Mouse (Mus musculus): Measurements from ENCODE around the gene Pfdn6. TPM values are rescaled to one million over a fixed set of nuclear protein-coding genes. Genes with fewer than 3 reads are reported as not detected.

The Pfdn6 gene
- polyA plus RNA-seq, 1 experiment from 2014 or later: 177 TPM

DNA sequence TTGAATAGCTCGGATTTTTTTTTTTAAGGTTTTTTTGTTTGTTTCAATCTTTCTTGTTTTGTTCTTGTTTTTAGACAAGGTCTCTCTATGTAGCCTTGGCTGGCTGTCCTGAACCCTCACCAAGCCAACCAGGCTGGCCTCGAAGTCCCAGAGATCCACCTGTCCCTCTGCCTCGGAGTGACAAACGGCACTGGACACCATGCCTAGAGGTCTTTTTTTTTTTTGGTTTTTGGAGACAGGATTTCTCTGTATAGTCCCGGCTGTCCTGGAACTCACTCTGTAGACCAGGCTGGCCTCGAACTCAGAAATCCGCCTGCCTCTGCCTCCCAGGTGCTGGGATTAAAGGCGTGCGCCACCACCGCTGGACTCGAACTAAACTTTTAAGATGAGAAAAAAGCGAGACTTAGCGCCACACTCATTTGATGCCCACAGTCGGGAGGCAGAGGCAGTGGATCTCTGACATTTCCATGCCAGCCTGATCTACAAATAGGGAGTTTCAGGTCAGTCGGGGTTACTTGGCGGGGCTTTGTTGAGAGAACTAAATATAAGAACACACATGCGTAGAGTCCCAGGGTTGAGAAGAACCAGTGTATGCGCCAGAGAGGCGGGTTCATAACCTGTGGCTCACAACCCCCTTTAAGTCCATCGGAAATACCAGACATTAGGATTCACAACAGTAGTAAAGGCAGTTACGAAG is 11.7 kb downstream of the Pfdn6 start:
- peak overlapping the region; percentile 100 for H3K4me2 ChIP-seq
- H3K4me1 ChIP-seq: peaks cover 76% of the 10 kb centered on the region
- H3K27me3 ChIP-seq (replicated peaks): no peaks in the 10 kb centered on the region
- ATAC-seq: no peak
- 50% methylated on average over 21 of the region's 21 CpGs for WGBS (ENCODE audit: insufficient replicate concordance)
- H3K36me3 ChIP-seq: peaks cover 46% of the 10 kb centered on the region
- no peaks in the 10 kb centered on the region for H3K9me3 ChIP-seq (replicated peaks)
- peak overlapping the region; percentile 96 for H3K9ac ChIP-seq
- H3K27ac ChIP-seq: peak overlapping the region; percentile 96
- peak overlapping the region; percentile 92 for H3K4me3 ChIP-seq

- no peak for ATAC-seq
- Histone ChIP-seq H3K4me1 (peaks cover 66% of the 10 kb centered on the region), H3K4me2 (no peak overlapping the region), H3K27me3 (replicated peaks) (no peaks in the 10 kb centered on the region), H3K27ac (no peak overlapping the region), H3K4me3 (no peak overlapping the region), H3K36me3 (peaks cover 30% of the 10 kb centered on the region), H3K9me3 (replicated peaks) (no peaks in the 10 kb centered on the region), H3K9ac (no peak overlapping the region)
- 72% methylated on average over 17 of the region's 17 CpGs for WGBS (ENCODE audit: insufficient replicate concordance)
Observed at GRCm38 (mm10) chr17:33926207-33926932, 13.8 kb downstream of the Pfdn6 start.

- no peak for ATAC-seq
- H3K36me3 ChIP-seq: peaks cover 30% of the 10 kb centered on the region
- no peaks in the 10 kb centered on the region for H3K27me3 ChIP-seq (replicated peaks)
- 0 out of 2 replicates have a peak overlapping the region, but pooled peaks have one; percentile 3 for H3K4me3 ChIP-seq
- no peak overlapping the region for H3K4me2 ChIP-seq
- H3K4me1 ChIP-seq: peaks cover 64% of the 10 kb centered on the region
- H3K9me3 ChIP-seq (replicated peaks): no peaks in the 10 kb centered on the region
- WGBS (ENCODE audit: insufficient replicate concordance): 84% methylated on average over 21 of the region's 21 CpGs
- peak overlapping the region; percentile 30; the same call in 1 of the 2 replicates for H3K27ac ChIP-seq
- no peak overlapping the region for H3K9ac ChIP-seq
Observed at GRCm38 (mm10) chr17:33925406-33926116, 14.6 kb downstream of the Pfdn6 start.

GRCm38 (mm10) chr17:33924577-33925283 is 15.4 kb downstream of the Pfdn6 start:
- 0 out of 2 replicates have a peak overlapping the region, but pooled peaks have one; percentile 24 for H3K9ac ChIP-seq
- H3K9me3 ChIP-seq (replicated peaks): no peaks in the 10 kb centered on the region
- 69% methylated on average over 10 of the region's 10 CpGs for WGBS (ENCODE audit: insufficient replicate concordance)
- H3K27ac ChIP-seq: peak overlapping the region; percentile 70
- no peak overlapping the region for H3K4me3 ChIP-seq
- H3K4me2 ChIP-seq: peak overlapping the region; percentile 37
- no peaks in the 10 kb centered on the region for H3K27me3 ChIP-seq (replicated peaks)
- peaks cover 30% of the 10 kb centered on the region for H3K36me3 ChIP-seq
- ATAC-seq: peak; percentile 35
- peaks cover 64% of the 10 kb centered on the region for H3K4me1 ChIP-seq

GRCm38 (mm10) chr17:33921361-33921760 is 18.8 kb downstream of the Pfdn6 start:
- H3K27ac ChIP-seq: 0 out of 2 replicates have a peak overlapping the region, but pooled peaks have one; percentile 13
- no peak overlapping the region; the same call in 1 of the 2 replicates for H3K4me3 ChIP-seq
- peaks cover 76% of the 10 kb centered on the region for H3K4me1 ChIP-seq
- peak overlapping the region; percentile 97; the same call in 1 of the 2 replicates for H3K4me2 ChIP-seq
- no peak for ATAC-seq
- H3K9ac ChIP-seq: no peak overlapping the region; the same call in 1 of the 2 replicates
- peaks cover 18% of the 10 kb centered on the region for H3K9me3 ChIP-seq (replicated peaks)
- no peaks in the 10 kb centered on the region for H3K27me3 ChIP-seq (replicated peaks)
- 76% methylated on average over 7 of the region's 7 CpGs for WGBS (ENCODE audit: insufficient replicate concordance)
- H3K36me3 ChIP-seq: peaks cover 35% of the 10 kb centered on the region

GRCm38 (mm10) chr17:33920282-33921097 is 19.7 kb downstream of the Pfdn6 start:
- H3K36me3 ChIP-seq: peaks cover 26% of the 10 kb centered on the region
- under 1% methylated on average over 36 of the region's 36 CpGs for WGBS (ENCODE audit: insufficient replicate concordance)
- no peaks in the 10 kb centered on the region for H3K27me3 ChIP-seq (replicated peaks)
- peak overlapping the region; percentile 78 for H3K4me3 ChIP-seq
- H3K4me1 ChIP-seq: peaks cover 68% of the 10 kb centered on the region
- peak overlapping the region; percentile 84 for H3K9ac ChIP-seq
- ATAC-seq: peak; percentile 28
- peak overlapping the region; percentile 97 for H3K4me2 ChIP-seq
- H3K9me3 ChIP-seq (replicated peaks): peaks cover 18% of the 10 kb centered on the region
- peak overlapping the region; percentile 91 for H3K27ac ChIP-seq

DNA sequence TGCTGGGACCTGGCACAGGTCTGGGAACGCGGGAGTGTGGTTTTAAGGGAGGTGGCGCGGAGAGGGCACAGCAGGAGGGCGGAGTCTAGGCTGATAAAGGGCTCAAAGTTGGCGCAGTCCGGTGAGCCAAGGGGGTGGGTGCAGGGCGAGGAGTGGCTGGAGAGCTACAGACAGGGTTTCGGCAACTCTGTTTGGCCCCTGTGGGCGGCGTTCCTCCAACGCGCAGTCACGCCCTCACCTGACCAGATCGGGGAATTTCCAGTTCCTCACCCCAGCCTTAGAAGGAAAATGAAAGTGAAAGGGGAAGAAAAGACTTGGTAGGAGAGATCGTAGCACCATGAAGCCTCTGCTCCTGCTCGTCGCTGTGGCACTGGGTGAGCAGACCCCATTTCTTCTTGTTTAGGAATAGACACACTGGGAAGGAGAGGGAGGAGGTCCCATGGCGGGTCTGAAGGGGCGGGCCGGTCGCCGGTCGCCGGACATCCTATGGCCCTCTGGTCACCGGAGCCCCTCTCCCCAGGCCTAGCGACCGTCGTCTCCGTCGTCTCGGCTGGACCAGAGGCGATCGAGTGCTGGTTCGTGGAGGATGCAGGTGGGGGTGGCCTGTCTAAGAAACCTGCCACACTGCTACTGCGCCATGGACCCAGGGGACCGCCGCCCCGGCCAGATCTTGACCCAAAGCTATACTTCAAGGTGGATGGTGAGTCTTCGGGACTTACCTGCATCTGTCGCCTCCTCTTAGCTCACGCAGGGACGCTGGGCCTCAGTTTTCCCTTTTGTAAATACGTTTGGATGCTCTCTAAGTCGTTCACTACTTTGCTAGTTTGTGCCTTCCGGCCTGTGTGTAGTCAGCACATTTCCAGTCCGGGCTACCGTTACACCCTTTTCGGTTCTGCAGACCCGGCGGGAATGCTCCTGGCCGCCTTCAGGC is 20.5 kb downstream of the Pfdn6 start:
- Histone ChIP-seq H3K9ac (peak overlapping the region; percentile 84), H3K4me3 (peak overlapping the region; percentile 78), H3K9me3 (replicated peaks) (peaks cover 18% of the 10 kb centered on the region), H3K4me1 (peaks cover 68% of the 10 kb centered on the region), H3K4me2 (peak overlapping the region; percentile 97), H3K27ac (peak overlapping the region; percentile 91), H3K36me3 (peaks cover 26% of the 10 kb centered on the region), H3K27me3 (replicated peaks) (no peaks in the 10 kb centered on the region)
- WGBS (ENCODE audit: insufficient replicate concordance): under 1% methylated on average over 52 of the region's 52 CpGs
- peak; percentile 76 for ATAC-seq

DNA sequence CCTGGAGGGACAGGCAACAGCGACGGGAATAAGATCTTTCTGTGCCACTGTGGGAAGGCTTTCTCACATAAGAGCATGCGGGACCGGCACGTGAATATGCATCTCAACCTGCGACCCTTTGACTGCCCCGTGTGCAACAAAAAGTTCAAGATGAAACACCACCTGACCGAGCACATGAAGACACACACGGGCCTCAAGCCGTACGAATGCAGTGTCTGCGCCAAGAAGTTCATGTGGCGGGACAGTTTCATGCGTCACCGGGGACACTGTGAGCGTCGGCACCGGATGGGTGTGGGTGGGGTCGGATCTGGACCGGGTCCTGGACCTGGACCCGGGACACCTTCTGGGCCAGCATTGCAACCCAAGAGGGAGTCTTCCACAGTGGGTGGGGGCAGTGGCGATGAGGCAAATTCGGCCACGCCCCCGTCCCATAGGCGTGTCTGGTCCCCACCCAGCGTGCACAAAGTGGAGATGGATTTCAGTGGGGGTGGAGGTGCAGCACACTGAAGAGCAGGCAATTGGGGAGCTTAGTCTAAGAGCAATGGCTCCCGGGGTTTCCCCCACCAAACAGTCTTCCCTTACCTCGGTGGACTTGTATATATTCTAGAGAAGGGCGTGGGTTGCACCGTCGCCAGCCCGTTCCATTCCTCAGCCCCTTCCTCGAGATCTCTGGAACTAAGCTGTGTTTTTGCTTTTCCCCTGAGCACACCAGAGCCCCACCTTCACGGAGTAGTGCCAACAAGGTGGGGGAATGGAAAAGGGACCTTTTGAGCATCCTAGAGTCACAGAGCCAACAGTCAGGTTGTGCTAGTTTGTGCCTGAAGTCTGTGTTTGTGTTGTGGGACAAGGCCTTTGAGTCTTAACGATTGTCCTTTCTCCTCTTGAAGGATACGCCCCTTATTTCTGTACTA is 21.6 kb downstream of the Pfdn6 start:
- H3K9ac ChIP-seq: peak overlapping the region; percentile 84
- H3K27me3 ChIP-seq (replicated peaks): no peaks in the 10 kb centered on the region
- peak overlapping the region; percentile 97 for H3K4me2 ChIP-seq
- H3K9me3 ChIP-seq (replicated peaks): peaks cover 18% of the 10 kb centered on the region
- 46% methylated on average over 37 of the region's 37 CpGs for WGBS (ENCODE audit: insufficient replicate concordance)
- H3K4me1 ChIP-seq: peaks cover 67% of the 10 kb centered on the region
- peak overlapping the region; percentile 91 for H3K27ac ChIP-seq
- H3K36me3 ChIP-seq: peaks cover 36% of the 10 kb centered on the region
- ATAC-seq: 0 out of 2 replicates have a peak, but pooled peaks have one; percentile 4
- peak overlapping the region; percentile 78 for H3K4me3 ChIP-seq

- Histone ChIP-seq H3K4me3 (peak overlapping the region; percentile 78; the same call in 1 of the 2 replicates), H3K4me2 (peak overlapping the region; percentile 97), H3K27me3 (replicated peaks) (no peaks in the 10 kb centered on the region), H3K27ac (peak overlapping the region; percentile 91), H3K9me3 (replicated peaks) (peaks cover 18% of the 10 kb centered on the region), H3K4me1 (peaks cover 70% of the 10 kb centered on the region), H3K9ac (no peak overlapping the region), H3K36me3 (peaks cover 44% of the 10 kb centered on the region)
- WGBS (ENCODE audit: insufficient replicate concordance): 82% methylated on average over 18 of the region's 18 CpGs
- no peak for ATAC-seq
Observed at GRCm38 (mm10) chr17:33917656-33918292, 22.4 kb downstream of the Pfdn6 start.

Measured in liver, embryonic 12.5 days (tissue).